Mouse (Mus musculus) urinary bladder, adult 18-20 months (tissue): ENCODE results near the gene 3110009E18Rik.

ENCODE experiments used
- DNase-seq, 2 experiments: peaks; one replicate each; pipeline ENCODE4 v3.0.0; 2022; ENCODE audit warnings: low spot score in 2 of 2, mixed read lengths in 2 of 2

The 3110009E18Rik gene

GRCm38 (mm10) chr1:120142551-120142950 lies 21.6 kb downstream of the 3110009E18Rik start:
- DNase-seq: no peak

- DNase-seq: no peak
These were observed 24.7 kb downstream of the 3110009E18Rik start for GRCm38 (mm10) chr1:120145527-120146216.

GRCm38 (mm10) chr1:120146994-120147393 lies 26.0 kb downstream of the 3110009E18Rik start:
- DNase-seq: no peak

GRCm38 (mm10) chr1:120154232-120154631 lies 33.2 kb downstream of the 3110009E18Rik start:
- DNase-seq: no peak

GRCm38 (mm10) chr1:120155325-120155724 lies 34.3 kb downstream of the 3110009E18Rik start:
- no peak for DNase-seq

GRCm38 (mm10) chr1:120158474-120159127 lies 37.6 kb downstream of the 3110009E18Rik start:
- DNase-seq: no peak

GRCm38 (mm10) chr1:120161502-120161901 lies 40.5 kb downstream of the 3110009E18Rik start:
- DNase-seq: no peak

GRCm38 (mm10) chr1:120162616-120163015 lies 41.6 kb downstream of the 3110009E18Rik start:
- no peak for DNase-seq

- no peak for DNase-seq
These were observed 47.0 kb downstream of the 3110009E18Rik start for GRCm38 (mm10) chr1:120168016-120168415.

- DNase-seq: no peak
These were observed 47.7 kb downstream of the 3110009E18Rik start for GRCm38 (mm10) chr1:120168674-120169073.

- DNase-seq: no peak
These were observed 49.3 kb downstream of the 3110009E18Rik start for GRCm38 (mm10) chr1:120170307-120170706.

- DNase-seq: no peak
These were observed 51.0 kb downstream of the 3110009E18Rik start for GRCm38 (mm10) chr1:120171819-120172521.

GRCm38 (mm10) chr1:120174991-120175390 lies 54.0 kb downstream of the 3110009E18Rik start:
- DNase-seq: no peak

- no peak for DNase-seq
These were observed 55.3 kb downstream of the 3110009E18Rik start for GRCm38 (mm10) chr1:120176313-120176712.

GRCm38 (mm10) chr1:120177141-120177540 lies 56.2 kb downstream of the 3110009E18Rik start:
- DNase-seq: no peak

GRCm38 (mm10) chr1:120186204-120186603 lies 65.2 kb downstream of the 3110009E18Rik start:
- DNase-seq: no peak

- no peak for DNase-seq
These were observed 65.7 kb downstream of the 3110009E18Rik start for GRCm38 (mm10) chr1:120186655-120187054.

GRCm38 (mm10) chr1:120187059-120187458 lies 66.1 kb downstream of the 3110009E18Rik start:
- no peak for DNase-seq

- DNase-seq: no peak
These were observed 68.2 kb downstream of the 3110009E18Rik start for GRCm38 (mm10) chr1:120189206-120189605.

GRCm38 (mm10) chr1:120190300-120190699 lies 69.3 kb downstream of the 3110009E18Rik start:
- DNase-seq: no peak

GRCm38 (mm10) chr1:120190946-120191345 lies 70.0 kb downstream of the 3110009E18Rik start:
- DNase-seq: no peak

- no peak for DNase-seq
These were observed 71.3 kb downstream of the 3110009E18Rik start for GRCm38 (mm10) chr1:120192321-120192720.

GRCm38 (mm10) chr1:120193586-120193985 lies 72.6 kb downstream of the 3110009E18Rik start:
- no peak for DNase-seq
